Mouse (Mus musculus): ENCODE measurements around the gene Lamtor5. TPM values are rescaled to one million over a fixed set of nuclear protein-coding genes. Genes with fewer than 3 reads are reported as not detected.

Lamtor5 gene
- polyA plus RNA-seq, 1 experiment: 162 TPM

DNA sequence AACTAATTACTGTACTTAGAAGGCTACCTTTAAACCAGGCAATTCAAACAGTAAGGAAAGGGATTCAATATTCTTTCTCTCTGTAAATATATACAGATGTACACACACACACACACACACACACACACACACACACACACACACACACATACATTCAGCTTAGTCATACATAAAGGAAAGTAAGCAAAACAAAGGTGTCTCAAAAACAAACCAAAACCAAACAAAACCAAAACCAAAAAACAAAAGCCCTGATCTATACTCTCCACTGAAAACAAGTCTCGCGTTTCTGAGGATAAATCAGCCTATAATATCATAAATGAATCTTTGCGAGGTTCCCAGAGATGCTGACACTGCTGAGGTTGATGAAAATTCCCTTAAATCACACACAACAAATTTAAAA is 38.7 kb downstream of the Lamtor5 start:
- Histone ChIP-seq H3K4me3 (replicated peaks; ENCODE audit: insufficient read depth, low read depth, low read length) (no peak overlapping the region), H3K4me1 (ENCODE audit: control insufficient read depth, insufficient read depth, low read length) (no peaks in the 10 kb centered on the region), H3K27ac (ENCODE audit: insufficient read depth, low read length) (no peak overlapping the region), H3K27me3 (ENCODE audit: control insufficient read depth, insufficient read depth, low read length) (no peaks in the 10 kb centered on the region)
- TF ChIP-seq CTCF (IDR thresholded peaks at IDR 0.05; ENCODE audit: borderline replicate concordance, insufficient read depth, low read depth, low read length) (no peak), POLR2A (IDR thresholded peaks at IDR 0.05; ENCODE audit: borderline replicate concordance, insufficient read depth, low read length) (no peak)
- WGBS: 81% methylated on average over 3 of the region's 3 CpGs
- no peak for DNase-seq

DNA sequence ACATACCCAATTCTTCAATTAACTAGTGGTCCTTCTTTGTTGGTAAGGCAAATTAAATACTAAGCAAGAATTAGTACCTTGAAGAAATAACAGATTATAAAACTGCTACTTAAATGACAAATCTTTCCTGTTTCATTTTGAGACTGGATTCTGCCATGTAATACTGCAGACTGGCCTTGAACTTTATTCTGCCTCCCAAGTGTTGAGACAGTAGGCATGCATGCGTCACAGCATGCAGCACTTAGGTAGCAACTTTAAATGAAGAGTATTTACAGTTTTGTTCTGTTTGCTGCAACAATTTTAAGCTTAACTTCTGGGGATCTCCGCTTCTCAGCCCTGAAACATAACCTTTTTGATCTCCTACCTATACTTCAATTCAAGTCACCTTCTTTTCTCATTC is 42.5 kb downstream of the Lamtor5 start:
- WGBS: 90% methylated on average over 2 of the region's 2 CpGs
- no peaks in the 10 kb centered on the region for H3K27me3 ChIP-seq (ENCODE audit: control insufficient read depth, insufficient read depth, low read length)
- TF ChIP-seq POLR2A (IDR thresholded peaks at IDR 0.05; ENCODE audit: borderline replicate concordance, insufficient read depth, low read length) (no peak), CTCF (IDR thresholded peaks at IDR 0.05; ENCODE audit: borderline replicate concordance, insufficient read depth, low read depth, low read length) (no peak)
- H3K27ac ChIP-seq (ENCODE audit: insufficient read depth, low read length): no peak overlapping the region
- DNase-seq: no peak
- H3K4me1 ChIP-seq (ENCODE audit: control insufficient read depth, insufficient read depth, low read length): peaks cover 3% of the 10 kb centered on the region; the same call in 1 of the 2 replicates
- H3K4me3 ChIP-seq (replicated peaks; ENCODE audit: insufficient read depth, low read depth, low read length): no peak overlapping the region

DNA sequence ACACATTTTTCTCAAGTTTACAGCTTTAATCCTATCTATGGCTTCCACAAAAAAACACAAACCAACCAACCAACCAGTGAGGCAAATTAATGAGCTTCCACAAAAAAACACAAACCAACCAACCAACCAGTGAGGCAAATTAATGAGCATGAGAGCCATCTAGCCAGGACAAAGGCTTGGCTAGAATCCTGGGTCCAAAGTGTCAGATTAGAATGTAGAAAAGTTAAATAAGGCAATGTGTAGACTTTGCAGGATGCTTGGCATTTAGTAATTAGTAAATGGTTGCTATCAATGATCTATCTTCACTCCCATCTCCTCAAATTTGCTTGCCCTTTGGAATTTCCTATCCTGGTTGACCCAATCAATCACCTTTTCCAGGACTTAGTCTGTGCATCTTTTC is 43.1 kb downstream of the Lamtor5 start:
- Histone ChIP-seq H3K4me1 (ENCODE audit: control insufficient read depth, insufficient read depth, low read length) (peaks cover 3% of the 10 kb centered on the region; the same call in 1 of the 2 replicates), H3K4me3 (replicated peaks; ENCODE audit: insufficient read depth, low read depth, low read length) (no peak overlapping the region), H3K27me3 (ENCODE audit: control insufficient read depth, insufficient read depth, low read length) (no peaks in the 10 kb centered on the region), H3K27ac (ENCODE audit: insufficient read depth, low read length) (no peak overlapping the region)
- TF ChIP-seq CTCF (IDR thresholded peaks at IDR 0.05; ENCODE audit: borderline replicate concordance, insufficient read depth, low read depth, low read length): no peak
- TF ChIP-seq POLR2A (IDR thresholded peaks at IDR 0.05; ENCODE audit: borderline replicate concordance, insufficient read depth, low read length): no peak
- DNase-seq: no peak

DNA sequence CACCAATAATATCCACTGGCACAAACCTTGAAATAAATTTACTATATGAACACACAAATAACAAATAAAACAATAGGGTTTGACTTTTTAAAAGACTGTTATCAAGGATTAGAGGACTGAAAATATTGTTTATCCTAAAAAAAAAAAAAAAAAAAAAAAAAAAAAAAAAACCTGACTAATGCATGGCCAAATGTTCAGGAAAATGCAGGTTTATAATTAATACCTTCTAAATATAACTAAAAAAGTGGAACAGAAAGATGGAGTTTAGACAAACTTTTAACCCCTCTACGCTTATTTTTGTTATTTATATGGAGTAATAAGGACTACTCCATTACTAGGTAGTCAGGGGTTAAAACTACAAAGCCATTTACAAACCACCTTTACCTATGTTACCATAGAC is 47.8 kb downstream of the Lamtor5 start:
- 91% methylated on average over 1 of the region's 1 CpGs for WGBS
- Histone ChIP-seq H3K4me3 (replicated peaks; ENCODE audit: insufficient read depth, low read depth, low read length) (no peak overlapping the region), H3K27ac (ENCODE audit: insufficient read depth, low read length) (no peak overlapping the region), H3K27me3 (ENCODE audit: control insufficient read depth, insufficient read depth, low read length) (no peaks in the 10 kb centered on the region), H3K4me1 (ENCODE audit: control insufficient read depth, insufficient read depth, low read length) (peaks cover 17% of the 10 kb centered on the region)
- TF ChIP-seq CTCF (IDR thresholded peaks at IDR 0.05; ENCODE audit: borderline replicate concordance, insufficient read depth, low read depth, low read length): no peak
- TF ChIP-seq POLR2A (IDR thresholded peaks at IDR 0.05; ENCODE audit: borderline replicate concordance, insufficient read depth, low read length): no peak
- no peak for DNase-seq

DNA sequence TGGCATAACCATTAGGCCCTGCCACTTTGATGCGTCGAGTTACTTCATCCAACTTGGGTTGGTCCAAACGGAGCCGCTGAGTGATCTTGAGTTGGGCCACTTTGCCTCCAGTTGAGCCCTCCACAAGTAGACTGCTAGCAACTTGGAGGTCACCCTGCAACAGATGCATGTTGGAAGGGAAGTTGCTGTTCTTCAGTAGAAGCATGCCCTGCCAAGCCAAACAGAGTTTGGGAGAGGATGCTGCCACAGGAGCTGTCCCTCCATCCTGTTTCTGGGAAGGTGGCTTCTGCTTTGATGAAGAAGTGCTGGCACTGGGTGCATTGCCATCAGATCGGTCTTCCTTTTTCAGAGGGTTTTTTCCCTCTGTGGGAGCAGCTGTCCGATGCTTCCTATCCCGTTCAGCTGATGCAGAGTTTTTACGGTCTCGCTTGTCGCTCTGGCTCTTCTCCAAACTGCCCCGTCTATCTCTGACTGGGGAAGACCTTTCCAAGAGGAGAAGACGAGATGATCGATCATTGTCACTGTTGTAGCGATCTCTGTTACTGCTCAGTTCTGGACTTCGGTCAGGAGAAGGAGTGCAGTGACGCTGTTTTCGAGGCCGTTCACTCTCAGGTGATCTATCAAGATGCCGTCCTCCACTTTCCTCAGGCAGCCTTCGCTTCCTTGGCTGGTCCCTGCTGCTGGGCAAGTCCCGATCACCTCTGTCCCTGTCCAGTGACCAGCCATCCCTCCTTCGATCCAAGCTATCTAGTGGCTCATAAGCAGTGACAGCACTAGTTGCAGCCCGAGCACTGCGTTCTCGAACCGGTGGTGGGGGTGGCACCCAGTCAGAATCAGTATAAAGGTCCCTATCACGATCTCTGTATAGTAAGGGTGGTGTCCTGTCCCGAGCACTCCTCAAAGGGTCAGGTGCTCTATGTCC is 52.1 kb downstream of the Lamtor5 start:
- Histone ChIP-seq H3K4me1 (ENCODE audit: control insufficient read depth, insufficient read depth, low read length) (peaks cover 16% of the 10 kb centered on the region), H3K27ac (ENCODE audit: insufficient read depth, low read length) (no peak overlapping the region), H3K4me3 (replicated peaks; ENCODE audit: insufficient read depth, low read depth, low read length) (peak overlapping the region; percentile 12), H3K27me3 (ENCODE audit: control insufficient read depth, insufficient read depth, low read length) (no peaks in the 10 kb centered on the region)
- TF ChIP-seq POLR2A (IDR thresholded peaks at IDR 0.05; ENCODE audit: borderline replicate concordance, insufficient read depth, low read length): no peak
- no peak for TF ChIP-seq CTCF (IDR thresholded peaks at IDR 0.05; ENCODE audit: borderline replicate concordance, insufficient read depth, low read depth, low read length)
- 45% methylated on average over 28 of the region's 28 CpGs for WGBS
- DNase-seq: peak; percentile 17 to 30

DNA sequence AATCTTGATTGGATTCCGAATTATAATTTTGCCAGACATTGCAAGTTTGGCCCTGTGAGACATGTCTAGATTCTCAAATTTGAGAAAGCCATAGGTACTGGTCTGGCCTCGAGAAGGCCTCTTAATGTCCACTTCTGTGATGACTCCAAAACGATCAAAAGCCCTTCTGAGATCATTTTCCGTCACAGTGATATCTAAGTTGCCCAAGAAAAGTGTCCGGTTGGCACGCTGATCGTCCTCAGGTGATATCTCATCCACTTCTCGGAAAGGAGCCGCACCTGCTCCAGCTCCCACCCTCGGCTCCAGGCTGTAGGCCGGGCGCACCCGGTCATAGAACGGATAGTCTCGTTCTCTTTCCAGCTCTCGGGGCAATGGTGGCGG is 53.1 kb downstream of the Lamtor5 start:
- no peaks in the 10 kb centered on the region for H3K27me3 ChIP-seq (ENCODE audit: control insufficient read depth, insufficient read depth, low read length)
- no peak for TF ChIP-seq POLR2A (IDR thresholded peaks at IDR 0.05; ENCODE audit: borderline replicate concordance, insufficient read depth, low read length)
- TF ChIP-seq CTCF (IDR thresholded peaks at IDR 0.05; ENCODE audit: borderline replicate concordance, insufficient read depth, low read depth, low read length): no peak
- DNase-seq: no peak
- no peak overlapping the region for H3K27ac ChIP-seq (ENCODE audit: insufficient read depth, low read length)
- H3K4me3 ChIP-seq (replicated peaks; ENCODE audit: insufficient read depth, low read depth, low read length): peak overlapping the region; percentile 83
- 14% methylated on average over 17 of the region's 17 CpGs for WGBS
- peaks cover 16% of the 10 kb centered on the region for H3K4me1 ChIP-seq (ENCODE audit: control insufficient read depth, insufficient read depth, low read length)

DNA sequence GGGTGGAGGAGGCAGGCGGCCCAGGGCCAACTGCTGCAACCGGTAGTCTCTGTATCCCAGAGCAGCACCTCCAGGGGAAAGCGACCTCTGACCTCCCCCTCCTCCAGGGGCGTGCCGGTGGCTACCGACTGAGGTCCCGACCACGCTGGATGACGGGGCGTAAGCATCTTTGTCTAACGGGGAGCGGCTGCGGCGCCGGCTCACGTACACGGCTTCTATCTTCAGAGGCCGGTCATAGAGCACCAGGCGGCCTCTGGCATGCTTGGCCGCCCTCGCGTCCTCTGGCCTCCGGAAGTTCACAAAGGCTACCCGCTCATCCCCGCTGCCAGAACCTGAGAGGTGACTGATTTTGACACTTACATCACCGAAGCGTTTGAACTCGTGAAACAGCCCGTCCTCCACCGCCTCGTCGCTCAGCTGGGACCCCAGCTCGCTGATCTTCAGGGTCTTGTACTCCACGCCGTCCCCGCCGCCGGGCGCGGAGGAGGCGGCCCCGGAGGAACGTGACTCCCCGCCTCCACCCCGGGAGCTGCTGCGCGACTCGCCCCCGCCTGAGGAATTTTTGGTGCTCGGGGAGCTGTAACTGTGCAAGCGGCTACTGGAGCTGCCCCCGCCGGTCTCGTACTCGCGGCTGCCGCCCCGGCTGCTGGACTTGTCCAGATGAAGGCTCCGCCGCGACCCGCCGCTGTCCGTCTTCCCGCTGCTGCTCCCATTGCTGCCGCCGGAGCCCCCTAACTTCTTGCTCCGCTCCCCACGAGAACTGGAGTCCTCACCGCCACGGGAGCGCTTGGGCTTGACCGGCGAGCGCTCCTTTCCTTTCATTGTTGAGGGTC is 53.7 kb downstream of the Lamtor5 start:
- H3K4me3 ChIP-seq (replicated peaks; ENCODE audit: insufficient read depth, low read depth, low read length): peak overlapping the region; percentile 83
- peak in 1 of 2 experiments; percentile 46 for DNase-seq
- TF ChIP-seq POLR2A (IDR thresholded peaks at IDR 0.05; ENCODE audit: borderline replicate concordance, insufficient read depth, low read length) (no peak), CTCF (IDR thresholded peaks at IDR 0.05; ENCODE audit: borderline replicate concordance, insufficient read depth, low read depth, low read length) (no peak)
- WGBS: under 1% methylated on average over 75 of the region's 75 CpGs
- peaks cover 16% of the 10 kb centered on the region for H3K4me1 ChIP-seq (ENCODE audit: control insufficient read depth, insufficient read depth, low read length)
- peak overlapping the region; percentile 31; the same call in 1 of the 2 replicates for H3K27ac ChIP-seq (ENCODE audit: insufficient read depth, low read length)
- H3K27me3 ChIP-seq (ENCODE audit: control insufficient read depth, insufficient read depth, low read length): no peaks in the 10 kb centered on the region
